Mouse (Mus musculus) forebrain, embryonic 13.5 days (tissue): ENCODE measurements around the gene Wwc2. TPM values are rescaled to one million over a fixed set of nuclear protein-coding genes. Genes with fewer than 3 reads are reported as not detected.

Experiments
- ATAC-seq: fragments of 200-750 bp; cut with Nextera tagmentation; 2 replicates; pipeline ENCODE4 v1.8.0; 2017
- H3K27ac ChIP-seq: fragments of 300-500 bp; sonication (generic); 2 replicates; pipeline ENCODE4 v1.5.1; 2015; ENCODE audit warnings: inconsistent platforms, mild to moderate bottlenecking, moderate library complexity
- H3K27me3 ChIP-seq: fragments of 300-500 bp; sonication (generic); 2 replicates; pipeline ENCODE4 v1.6.1; 2015; ENCODE audit warnings: mild to moderate bottlenecking, inconsistent platforms
- H3K36me3 ChIP-seq: fragments of 300-500 bp; sonication (generic); 2 replicates; pipeline ENCODE4 v1.6.1; 2015; ENCODE audit warnings: mild to moderate bottlenecking, inconsistent platforms; ENCODE audit not compliant: poor library complexity, severe bottlenecking
- H3K4me1 ChIP-seq: fragments of 300-500 bp; sonication (generic); 2 replicates; pipeline ENCODE4 v1.6.1; 2015; ENCODE audit warnings: inconsistent platforms
- H3K4me2 ChIP-seq: fragments of 300-500 bp; sonication (generic); 2 replicates; pipeline ENCODE4 v1.6.1; 2015; ENCODE audit warnings: inconsistent platforms, mild to moderate bottlenecking, moderate library complexity
- H3K4me3 ChIP-seq: fragments of 300-500 bp; sonication (generic); 2 replicates; pipeline ENCODE4 v1.5.1; 2015; ENCODE audit warnings: mild to moderate bottlenecking, inconsistent platforms
- H3K9ac ChIP-seq: fragments of 300-500 bp; sonication (generic); 2 replicates; pipeline ENCODE4 v1.6.1; 2015; ENCODE audit warnings: mild to moderate bottlenecking, inconsistent platforms
- H3K9me3 ChIP-seq: fragments of 300-500 bp; sonication (generic); replicated peaks from 2 replicates; pipeline ENCODE4 v1.6.1; 2016; ENCODE audit warnings: inconsistent platforms
- WGBS: fragments of 180-500 bp; shearing (Covaris S2); methylation state at CpG from one replicate; pipeline ENCODE4 v1.1.7; 2015; 5-methylcytosine and 5-hydroxymethylcytosine counted together
- polyA plus RNA-seq: library from polyadenylated mRNA; unstranded; fragments of >200 nt; fragmentation: Nextera tagmentation; extraction: Ambion mirVana; gene quantifications from 2 replicates; pipeline ENCODE4 v1.2.1, GENCODE M21; 2015

The Wwc2 gene
- polyA plus RNA-seq, 1 experiment from 2014 or later = 3.5 TPM

GRCm38 (mm10) chr8:47962005-47962404 is 28.7 kb downstream of the Wwc2 start:
- Histone ChIP-seq H3K36me3 (no peaks in the 10 kb centered on the region), H3K9ac (no peak overlapping the region), H3K27ac (no peak overlapping the region), H3K27me3 (no peaks in the 10 kb centered on the region), H3K9me3 (no peaks in the 10 kb centered on the region), H3K4me3 (no peak overlapping the region), H3K4me2 (no peak overlapping the region), H3K4me1 (peaks cover 16% of the 10 kb centered on the region)
- ATAC-seq = peak; percentile 21; the same call in 1 of the 2 replicates
- WGBS = 45% methylated on average over 6 of the region's 6 CpGs

- Histone ChIP-seq H3K27me3 (no peaks in the 10 kb centered on the region), H3K9ac (no peak overlapping the region), H3K4me1 (peaks cover 8% of the 10 kb centered on the region), H3K36me3 (no peaks in the 10 kb centered on the region), H3K9me3 (no peaks in the 10 kb centered on the region), H3K4me2 (no peak overlapping the region), H3K27ac (no peak overlapping the region), H3K4me3 (no peak overlapping the region)
- no peak for ATAC-seq
- WGBS = 94% methylated on average over 4 of the region's 4 CpGs
Observed at GRCm38 (mm10) chr8:47957560-47957959, 33.2 kb downstream of the Wwc2 start.

- ATAC-seq = no peak
- Histone ChIP-seq H3K9ac (no peak overlapping the region), H3K27me3 (no peaks in the 10 kb centered on the region), H3K27ac (no peak overlapping the region), H3K4me3 (no peak overlapping the region), H3K4me1 (peaks cover 11% of the 10 kb centered on the region; the same call in 1 of the 2 replicates), H3K9me3 (no peaks in the 10 kb centered on the region), H3K4me2 (no peak overlapping the region), H3K36me3 (no peaks in the 10 kb centered on the region)
- WGBS = 75% methylated on average over 7 of the region's 7 CpGs
Observed at GRCm38 (mm10) chr8:47951380-47951932, 39.3 kb downstream of the Wwc2 start.

- Histone ChIP-seq H3K9me3 (no peaks in the 10 kb centered on the region), H3K4me3 (no peak overlapping the region), H3K27ac (no peak overlapping the region), H3K36me3 (no peaks in the 10 kb centered on the region), H3K9ac (no peak overlapping the region), H3K27me3 (no peaks in the 10 kb centered on the region), H3K4me2 (no peak overlapping the region), H3K4me1 (peaks cover 11% of the 10 kb centered on the region; the same call in 1 of the 2 replicates)
- 87% methylated on average over 4 of the region's 4 CpGs for WGBS
- ATAC-seq = no peak
Observed at GRCm38 (mm10) chr8:47948836-47949235, 41.9 kb downstream of the Wwc2 start.

GRCm38 (mm10) chr8:47947672-47948618 is 42.8 kb downstream of the Wwc2 start:
- H3K27me3 ChIP-seq = no peaks in the 10 kb centered on the region
- WGBS = 47% methylated on average over 19 of the region's 19 CpGs
- no peaks in the 10 kb centered on the region for H3K9me3 ChIP-seq
- no peak overlapping the region for H3K27ac ChIP-seq
- no peak overlapping the region for H3K9ac ChIP-seq
- H3K4me2 ChIP-seq = no peak overlapping the region
- no peak overlapping the region for H3K4me3 ChIP-seq
- no peak for ATAC-seq
- H3K36me3 ChIP-seq = no peaks in the 10 kb centered on the region
- peaks cover 11% of the 10 kb centered on the region; the same call in 1 of the 2 replicates for H3K4me1 ChIP-seq

- Histone ChIP-seq H3K4me1 (peaks cover 11% of the 10 kb centered on the region; the same call in 1 of the 2 replicates), H3K27me3 (no peaks in the 10 kb centered on the region), H3K27ac (no peak overlapping the region), H3K9ac (no peak overlapping the region), H3K36me3 (no peaks in the 10 kb centered on the region), H3K9me3 (no peaks in the 10 kb centered on the region), H3K4me3 (no peak overlapping the region), H3K4me2 (no peak overlapping the region)
- WGBS = 69% methylated on average over 10 of the region's 10 CpGs
- ATAC-seq = no peak
Observed at GRCm38 (mm10) chr8:47943049-47943448, 47.7 kb downstream of the Wwc2 start.

GRCm38 (mm10) chr8:47941028-47941427 is 49.7 kb downstream of the Wwc2 start:
- no peak overlapping the region for H3K4me3 ChIP-seq
- no peaks in the 10 kb centered on the region for H3K27me3 ChIP-seq
- H3K27ac ChIP-seq = no peak overlapping the region
- 63% methylated on average over 5 of the region's 5 CpGs for WGBS
- peaks cover 9% of the 10 kb centered on the region for H3K4me1 ChIP-seq
- H3K36me3 ChIP-seq = no peaks in the 10 kb centered on the region
- ATAC-seq = 0 out of 2 replicates have a peak, but pooled peaks have one; percentile 61
- no peak overlapping the region for H3K9ac ChIP-seq
- no peak overlapping the region for H3K4me2 ChIP-seq
- H3K9me3 ChIP-seq = no peaks in the 10 kb centered on the region

- Histone ChIP-seq H3K4me3 (no peak overlapping the region), H3K9me3 (no peaks in the 10 kb centered on the region), H3K27me3 (no peaks in the 10 kb centered on the region), H3K27ac (no peak overlapping the region), H3K4me1 (peaks cover 14% of the 10 kb centered on the region), H3K9ac (no peak overlapping the region), H3K36me3 (no peaks in the 10 kb centered on the region), H3K4me2 (no peak overlapping the region)
- ATAC-seq = no peak
- WGBS = 86% methylated on average over 10 of the region's 10 CpGs
Observed at GRCm38 (mm10) chr8:47939933-47940870, 50.5 kb downstream of the Wwc2 start.

GRCm38 (mm10) chr8:47939217-47939616 is 51.5 kb downstream of the Wwc2 start:
- Histone ChIP-seq H3K4me2 (no peak overlapping the region), H3K9ac (no peak overlapping the region), H3K36me3 (no peaks in the 10 kb centered on the region), H3K27me3 (no peaks in the 10 kb centered on the region), H3K4me3 (no peak overlapping the region), H3K9me3 (no peaks in the 10 kb centered on the region), H3K27ac (no peak overlapping the region), H3K4me1 (peaks cover 15% of the 10 kb centered on the region)
- no peak for ATAC-seq
- 89% methylated on average over 7 of the region's 7 CpGs for WGBS

- peaks cover 34% of the 10 kb centered on the region for H3K4me1 ChIP-seq
- 26% methylated on average over 9 of the region's 9 CpGs for WGBS
- no peaks in the 10 kb centered on the region for H3K36me3 ChIP-seq
- no peaks in the 10 kb centered on the region for H3K9me3 ChIP-seq
- H3K27ac ChIP-seq = no peak overlapping the region
- peak; percentile 42 for ATAC-seq
- H3K4me2 ChIP-seq = no peak overlapping the region
- no peaks in the 10 kb centered on the region for H3K27me3 ChIP-seq
- no peak overlapping the region for H3K4me3 ChIP-seq
- no peak overlapping the region for H3K9ac ChIP-seq
Observed at GRCm38 (mm10) chr8:47936386-47936785, 54.3 kb downstream of the Wwc2 start.

GRCm38 (mm10) chr8:47935461-47935860 is 55.3 kb downstream of the Wwc2 start:
- Histone ChIP-seq H3K9me3 (no peaks in the 10 kb centered on the region), H3K9ac (no peak overlapping the region), H3K4me2 (no peak overlapping the region), H3K4me1 (peaks cover 30% of the 10 kb centered on the region), H3K27ac (no peak overlapping the region), H3K27me3 (no peaks in the 10 kb centered on the region), H3K36me3 (no peaks in the 10 kb centered on the region), H3K4me3 (no peak overlapping the region)
- WGBS = 91% methylated on average over 5 of the region's 5 CpGs
- no peak for ATAC-seq
